Mouse (Mus musculus) kidney, postnatal 25 days (tissue): ENCODE results near the gene Trank1.
A peak's percentile ranks its signal among the peaks of the same experiment; 100 is the strongest.

Experiments used
- DNase-seq, 2 experiments: peaks; one replicate each; pipeline ENCODE4 v3.0.0; 2021; ENCODE audit warnings: mixed read lengths in 2 of 2

Trank1 gene

DNA sequence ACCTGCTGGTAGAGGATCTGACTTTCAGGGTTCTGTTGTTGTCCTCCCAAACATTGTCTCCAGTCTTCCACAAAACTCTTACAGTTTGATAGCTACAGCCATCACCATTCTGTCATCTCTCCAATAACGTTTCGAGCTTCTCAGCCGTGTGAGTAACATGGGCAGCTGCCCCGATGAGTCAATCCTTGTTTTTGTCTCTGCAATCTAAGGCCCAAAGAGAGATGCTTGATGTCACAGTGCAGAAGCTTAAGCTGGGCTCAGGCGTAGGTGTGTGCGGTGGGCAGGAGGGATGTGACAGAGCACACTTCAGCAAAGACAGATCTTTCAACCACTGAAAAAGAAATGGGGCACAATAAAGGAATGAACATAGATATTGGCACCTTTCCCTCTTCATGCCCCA lies 7.5 kb upstream of the Trank1 start:
- DNase-seq: no peak

DNA sequence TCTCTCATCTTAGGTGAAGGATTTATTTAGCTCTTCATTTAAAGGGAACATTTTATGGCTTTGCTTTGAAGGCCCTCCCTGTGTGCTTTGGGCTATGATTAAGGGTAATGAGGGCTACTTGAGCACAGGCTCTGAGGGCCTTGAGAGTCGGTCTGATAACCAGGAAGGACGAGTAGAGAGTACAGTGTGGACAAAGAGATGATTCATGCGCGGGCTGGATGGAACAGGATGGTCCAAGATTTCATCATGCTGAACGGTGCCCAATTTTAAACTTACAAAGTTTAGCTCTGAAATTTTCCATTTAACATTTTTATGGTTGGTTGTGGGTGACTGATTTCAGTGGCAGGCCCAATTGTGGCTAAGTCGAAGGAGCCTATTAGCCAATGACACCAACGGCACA lies 5.4 kb upstream of the Trank1 start:
- DNase-seq: no peak

DNA sequence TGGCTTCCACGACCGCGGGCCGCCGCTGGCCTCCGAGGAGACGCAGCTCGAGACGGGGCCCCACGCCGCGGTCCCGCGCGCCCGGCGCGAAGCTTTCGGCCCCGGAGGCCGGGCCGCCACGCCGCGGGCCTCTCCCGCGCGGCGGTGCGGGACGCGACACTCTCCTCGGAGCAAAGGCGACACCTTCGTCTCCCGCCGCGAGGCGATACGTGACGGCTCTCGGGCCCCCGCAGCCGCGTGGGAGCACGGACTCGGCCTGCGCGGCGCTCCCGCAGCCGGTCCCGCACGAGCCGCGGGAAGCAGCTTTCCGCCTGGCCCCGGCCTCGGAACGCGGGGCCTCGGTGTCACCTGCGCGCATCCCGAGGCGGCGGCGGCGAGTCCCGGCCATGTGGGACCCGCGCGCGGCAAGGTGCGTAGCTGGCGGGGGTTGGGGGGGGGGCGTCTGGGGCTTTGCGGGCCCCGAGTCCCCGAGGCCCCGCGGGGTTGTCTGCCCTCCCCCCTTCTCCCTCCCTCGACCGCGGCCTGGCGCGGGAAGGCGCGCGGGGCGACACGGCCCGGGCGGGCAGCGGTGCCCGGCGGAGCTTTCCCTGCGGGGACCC lies 403 bp downstream of the Trank1 start:
- DNase-seq: no peak

DNA sequence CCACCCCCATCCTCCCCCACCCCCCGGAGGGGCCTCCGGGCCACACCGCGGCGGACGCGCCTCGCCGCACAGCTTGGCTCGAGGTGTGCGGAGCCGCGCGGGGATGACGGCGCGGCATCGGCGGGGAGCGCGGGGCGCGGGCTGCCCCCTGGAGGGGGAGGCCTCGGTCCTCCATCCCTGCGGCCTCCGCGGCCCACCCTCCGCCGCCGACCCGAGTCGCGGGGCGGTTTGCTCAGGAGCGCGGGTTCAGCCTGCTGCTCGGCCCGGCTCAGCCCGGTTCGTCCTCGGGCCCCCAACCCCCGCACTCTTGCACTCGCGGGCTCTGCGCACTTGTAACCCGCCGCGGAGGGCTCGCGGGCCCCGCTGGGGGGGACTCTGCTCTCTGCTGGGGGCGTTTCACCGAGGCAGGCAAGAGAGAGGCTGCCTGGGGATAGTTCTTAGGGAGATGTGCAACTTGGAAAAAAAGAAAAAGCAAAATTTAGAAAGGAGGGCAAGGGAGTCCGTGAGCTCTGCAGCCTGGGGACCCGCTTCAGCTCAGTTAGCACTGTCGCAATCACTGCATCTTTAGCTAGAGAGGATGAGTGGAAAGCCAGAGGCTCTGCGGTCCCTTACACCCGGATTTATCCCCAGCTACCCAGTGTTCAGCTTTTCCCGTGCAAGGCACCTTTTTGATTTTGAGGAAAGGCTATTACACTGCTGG lies 1.1 kb downstream of the Trank1 start:
- no peak for DNase-seq

DNA sequence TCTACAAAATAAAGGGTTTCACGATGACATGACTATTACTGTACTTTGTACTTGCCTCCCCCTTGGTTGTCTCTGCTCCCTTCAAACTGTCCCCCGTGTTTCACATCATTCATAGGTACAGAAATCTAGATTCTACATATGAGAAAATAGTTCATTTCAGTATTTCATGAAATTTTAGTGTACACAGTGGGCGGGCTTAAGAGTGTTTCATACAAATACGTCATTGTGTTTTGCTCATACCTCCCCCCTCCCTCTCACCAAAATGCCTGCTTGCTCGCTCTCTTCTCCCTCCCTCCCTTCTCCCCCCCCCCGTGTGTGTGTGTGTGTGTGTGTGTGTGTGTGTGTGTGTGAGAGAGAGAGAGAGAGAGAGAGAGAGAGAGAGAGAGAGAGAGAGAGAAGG lies 1.8 kb downstream of the Trank1 start:
- DNase-seq: no peak

DNA sequence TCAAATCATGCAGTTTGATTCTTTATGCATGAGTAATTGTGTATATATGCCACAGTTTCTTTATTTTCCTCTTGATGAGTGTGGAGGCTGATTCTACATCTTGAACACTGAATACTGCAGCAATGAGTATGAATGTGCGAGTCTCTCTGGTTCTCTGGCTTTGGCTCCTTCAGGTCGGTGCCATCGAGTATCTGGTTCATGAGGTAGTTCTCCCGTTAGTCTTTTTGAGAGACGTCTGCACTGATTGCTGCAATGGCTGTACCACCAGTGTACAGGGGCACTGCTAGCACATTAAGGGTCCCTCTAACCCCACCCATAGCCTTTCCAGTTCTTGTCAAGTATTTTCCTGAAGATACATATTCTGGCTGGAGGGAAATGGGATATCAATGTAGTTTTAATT lies 2.3 kb downstream of the Trank1 start:
- DNase-seq: no peak

DNA sequence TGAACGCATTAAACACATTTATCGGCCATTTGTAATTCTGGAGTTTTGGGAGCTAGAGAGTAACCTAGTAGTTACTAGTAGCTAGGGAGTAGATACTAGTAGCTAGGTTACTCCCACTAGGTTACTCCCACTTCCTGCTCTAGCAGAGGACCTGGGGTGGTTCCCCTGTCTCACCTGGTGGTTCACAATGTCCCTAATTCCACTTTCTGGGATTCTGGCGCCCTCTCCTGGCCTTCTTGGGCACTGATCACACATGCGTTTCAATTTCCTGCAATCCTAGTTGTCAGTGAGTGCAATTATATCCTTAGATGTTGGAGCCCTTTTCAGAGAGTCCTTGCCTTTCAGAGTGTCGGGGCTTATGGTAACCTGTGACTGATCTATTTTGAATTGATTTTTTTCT lies 2.7 kb downstream of the Trank1 start:
- peak in 1 of 2 experiments; percentile 64 for DNase-seq

DNA sequence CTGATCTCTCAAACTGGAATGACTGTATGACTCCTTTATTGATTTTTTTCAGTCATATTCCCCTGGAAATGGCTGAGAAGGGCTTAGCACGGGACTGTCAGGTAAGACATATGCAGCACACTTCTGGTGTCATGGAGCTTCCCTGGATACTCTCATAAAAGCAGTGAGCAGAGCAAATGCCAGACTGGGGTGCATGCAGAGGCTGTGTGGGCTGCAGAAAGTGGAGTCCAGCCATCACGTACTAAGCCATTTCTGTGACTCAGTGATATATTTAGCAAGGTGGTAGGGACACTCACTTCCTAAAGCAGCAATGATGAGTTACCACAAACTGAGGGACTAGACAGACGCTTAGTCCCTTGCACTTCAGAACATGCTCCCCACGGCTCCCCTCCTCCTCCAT lies 9.4 kb downstream of the Trank1 start:
- no peak for DNase-seq

DNA sequence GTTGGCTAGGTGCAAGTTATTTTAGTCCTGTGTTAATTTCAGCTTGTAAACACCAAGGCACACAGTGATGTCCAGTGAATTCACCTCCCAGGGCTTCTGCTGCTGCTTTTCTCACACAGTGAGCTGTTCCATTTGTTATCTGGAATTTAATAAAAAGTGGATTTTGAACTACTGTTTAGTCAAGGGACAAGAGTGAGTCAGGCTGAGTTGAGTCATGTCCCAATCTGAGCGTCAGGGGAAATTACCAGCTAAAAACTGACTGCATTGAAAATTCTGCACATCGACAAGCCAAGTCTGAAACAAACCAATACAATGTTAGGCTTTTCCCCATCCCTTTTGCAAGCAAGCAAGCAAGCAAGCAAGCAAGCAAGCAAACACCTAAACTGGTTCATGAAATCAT lies 13.3 kb downstream of the Trank1 start:
- no peak for DNase-seq

DNA sequence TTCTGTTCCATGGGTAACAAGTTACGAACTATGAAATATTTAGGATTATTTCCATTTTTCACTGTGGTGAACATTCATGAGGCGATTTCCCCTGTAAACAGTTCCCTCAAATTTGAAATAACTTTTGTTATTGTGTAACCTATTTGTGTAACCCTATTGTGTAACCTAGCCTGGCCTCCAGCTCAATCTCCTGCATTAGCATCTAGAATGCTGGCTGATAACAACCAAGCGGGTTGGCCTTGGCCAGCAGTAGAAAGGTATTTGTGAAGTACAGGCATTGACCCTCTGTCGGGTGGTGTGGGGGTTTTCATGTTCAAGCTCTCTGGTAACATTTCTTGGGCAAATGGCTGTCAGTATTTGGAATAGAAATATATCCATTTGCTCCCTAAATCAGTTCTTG lies 18.3 kb downstream of the Trank1 start:
- DNase-seq: no peak

DNA sequence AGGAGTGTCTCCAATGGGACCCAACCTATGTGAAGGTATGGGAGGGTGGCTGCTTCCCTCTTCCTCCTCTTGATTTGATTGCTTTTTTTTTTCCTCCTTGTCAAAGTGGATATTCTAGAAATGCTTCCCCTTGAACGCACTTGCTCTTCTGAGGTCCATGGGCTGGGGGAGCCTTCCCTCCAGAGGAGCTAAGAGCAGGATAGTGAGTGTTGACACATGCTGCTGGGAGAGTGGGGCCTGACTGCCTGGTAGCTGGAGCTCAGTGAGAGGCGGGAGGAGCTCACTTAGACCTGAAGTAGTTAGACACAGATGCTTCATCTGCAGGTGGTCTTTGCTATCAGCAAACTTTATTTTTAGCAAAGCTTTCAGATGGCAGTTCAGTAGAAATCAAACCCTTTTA lies 22.3 kb downstream of the Trank1 start:
- no peak for DNase-seq

DNA sequence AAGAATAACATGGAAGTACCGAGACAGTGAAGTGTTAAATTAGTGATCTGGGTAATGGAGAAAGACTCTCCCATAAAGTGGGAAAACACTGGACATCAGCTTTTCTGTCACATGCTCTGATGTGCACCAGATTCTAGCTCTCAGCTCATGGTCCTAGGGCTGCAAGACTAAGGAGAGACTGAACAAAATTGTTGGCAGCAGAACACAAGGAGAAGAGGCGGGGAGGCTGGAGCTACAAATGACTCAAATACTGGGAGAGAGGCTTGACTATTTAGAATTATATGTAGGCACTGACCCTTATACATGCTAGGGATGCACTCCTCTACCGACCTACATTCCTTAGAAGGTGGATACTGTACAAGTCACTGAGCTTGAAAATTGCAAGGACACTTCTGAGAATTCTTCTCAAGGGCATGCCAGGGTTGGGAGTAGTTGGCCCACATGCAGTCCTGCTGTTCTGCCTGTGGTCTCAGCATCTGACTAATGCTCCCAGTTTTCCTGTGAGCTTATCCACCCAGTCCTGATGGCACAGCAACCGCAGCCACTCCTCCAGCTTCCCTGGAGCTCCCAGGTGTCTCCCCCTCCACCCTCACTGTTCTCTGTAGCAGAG lies 23.1 kb downstream of the Trank1 start:
- no peak for DNase-seq

DNA sequence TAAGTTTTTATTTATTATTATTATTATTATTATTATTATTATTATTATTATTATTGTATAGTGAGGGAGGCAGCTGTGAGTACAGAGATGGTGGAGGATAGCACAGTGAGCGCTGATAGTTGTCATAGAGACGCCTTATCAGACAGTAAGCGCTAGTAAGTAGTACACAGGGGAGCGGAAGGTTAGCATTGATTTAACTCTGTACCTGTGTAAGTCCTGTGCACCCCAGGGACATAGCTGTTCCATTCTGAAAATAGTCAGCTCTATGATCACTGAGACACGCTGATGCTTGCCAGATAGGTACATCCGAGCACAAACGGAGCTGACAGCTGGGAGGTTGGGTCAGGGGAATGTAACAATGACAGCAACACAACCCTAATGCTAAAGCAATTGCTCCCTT lies 39.7 kb downstream of the Trank1 start:
- no peak for DNase-seq

DNA sequence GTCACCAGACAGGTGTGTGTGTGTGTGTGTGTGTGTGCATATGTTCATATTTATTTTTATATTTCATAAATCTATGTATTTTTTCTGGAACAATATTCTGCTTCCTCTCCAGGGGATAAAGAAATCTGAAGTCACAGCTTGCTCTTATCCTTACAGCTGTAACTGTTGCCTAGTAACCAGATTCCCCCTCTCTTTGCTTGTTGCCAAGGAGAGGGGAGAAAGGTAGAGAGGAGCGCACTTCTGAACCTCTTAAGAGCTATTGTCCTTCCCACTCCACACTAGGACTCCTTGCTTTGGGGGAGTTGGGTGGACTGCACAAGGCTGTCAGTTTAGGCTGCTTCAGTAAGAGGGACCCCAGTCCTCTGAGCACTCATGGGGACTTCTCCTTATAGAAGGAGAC lies 40.1 kb downstream of the Trank1 start:
- no peak for DNase-seq

DNA sequence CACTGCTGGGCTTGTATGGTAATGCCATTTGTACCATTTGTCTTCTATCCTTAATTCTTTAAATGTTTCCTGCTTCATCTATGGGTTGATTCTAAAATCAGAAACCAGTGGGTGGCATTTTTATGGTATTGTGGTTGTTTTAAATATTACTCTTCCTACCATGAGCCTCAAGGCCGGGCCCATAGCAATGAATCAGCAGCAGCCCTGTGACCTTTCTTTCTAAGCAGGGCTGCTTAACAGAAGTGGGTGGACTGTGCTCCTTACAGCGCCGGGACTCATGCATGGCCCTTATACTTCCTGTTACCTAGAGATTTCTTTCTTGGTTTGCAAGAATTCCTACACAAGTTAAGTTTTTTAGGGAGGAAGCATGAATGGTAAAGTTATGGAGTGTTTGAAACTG lies 41.1 kb downstream of the Trank1 start:
- DNase-seq: no peak

DNA sequence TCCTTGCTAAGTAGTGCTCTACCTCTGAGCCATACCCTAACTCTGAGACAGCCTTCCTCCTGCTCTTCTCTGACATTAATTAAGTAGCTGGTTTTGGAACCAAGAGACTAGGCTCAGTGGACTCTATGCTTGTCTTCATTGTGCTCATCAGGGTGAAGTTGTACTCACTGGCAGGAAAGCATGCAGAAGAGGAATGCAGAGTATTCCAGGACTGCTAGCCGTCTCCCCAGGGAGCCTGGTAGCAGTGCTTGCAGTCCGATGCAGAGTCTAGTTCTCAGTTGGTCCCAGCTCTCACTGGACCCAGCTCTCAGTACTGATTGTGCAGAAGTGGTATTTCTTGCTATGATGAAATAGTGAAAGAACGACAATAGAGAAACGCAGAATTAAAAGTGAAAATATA lies 43.5 kb downstream of the Trank1 start:
- no peak for DNase-seq

DNA sequence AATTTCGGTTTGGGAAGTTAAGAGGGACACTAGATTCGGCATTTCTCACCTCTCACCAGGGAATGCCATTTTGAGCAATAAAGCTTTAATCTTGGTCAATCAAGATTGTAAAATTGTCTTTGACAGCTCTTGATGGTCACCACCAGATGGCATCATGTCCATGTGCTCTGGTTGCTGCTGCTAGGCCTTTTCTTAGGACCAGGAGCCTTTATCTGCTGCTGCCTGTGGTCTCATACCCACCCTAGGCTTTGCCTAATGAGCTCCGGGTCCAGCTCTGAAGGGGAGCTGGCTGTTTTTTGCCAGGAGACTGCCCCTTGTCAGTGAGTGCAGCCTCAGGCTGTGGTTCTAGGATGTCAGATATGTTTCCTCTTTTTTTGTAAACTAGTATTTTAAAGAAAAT lies 44.8 kb downstream of the Trank1 start:
- peak in 1 of 2 experiments; percentile 30 for DNase-seq

DNA sequence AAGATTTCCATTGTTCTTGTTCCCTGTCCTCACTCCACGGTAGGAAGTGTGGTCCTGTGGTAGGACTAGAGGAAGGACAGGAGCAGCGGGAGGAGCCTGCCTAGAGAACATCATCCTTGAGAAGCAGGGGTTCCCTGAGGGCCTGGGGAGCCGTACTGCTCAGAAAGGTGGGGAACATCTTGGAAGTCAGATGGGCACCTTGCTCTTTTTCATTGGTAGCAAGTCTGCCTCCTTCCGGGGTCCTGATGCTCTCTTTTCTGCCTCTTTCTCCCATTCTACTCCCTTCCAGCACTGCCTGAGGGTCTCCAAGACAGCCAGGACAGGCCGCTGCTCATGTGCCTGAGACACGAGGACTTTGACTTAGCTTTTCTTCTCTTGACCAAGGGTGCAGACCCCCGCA lies 52.1 kb downstream of the Trank1 start:
- no peak for DNase-seq

DNA sequence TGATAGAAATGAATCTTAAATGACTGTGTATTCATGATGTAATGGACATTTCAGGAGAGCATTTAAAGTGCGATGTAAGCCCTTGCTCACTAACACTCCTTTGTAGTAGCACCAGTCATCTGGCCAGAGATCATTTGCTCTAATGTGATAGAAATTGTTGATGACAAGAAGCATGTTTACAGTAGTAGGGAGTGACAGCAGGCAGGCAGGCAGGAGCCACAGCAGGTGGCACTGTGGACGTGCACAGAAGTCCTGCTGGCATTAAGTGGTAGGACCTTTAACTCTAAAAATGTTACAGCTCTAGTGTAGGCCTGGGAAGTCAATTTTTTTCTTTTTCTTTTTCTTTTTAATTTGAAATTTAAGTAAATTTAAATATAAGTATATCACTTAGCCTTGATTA lies 56.2 kb downstream of the Trank1 start:
- DNase-seq: no peak

DNA sequence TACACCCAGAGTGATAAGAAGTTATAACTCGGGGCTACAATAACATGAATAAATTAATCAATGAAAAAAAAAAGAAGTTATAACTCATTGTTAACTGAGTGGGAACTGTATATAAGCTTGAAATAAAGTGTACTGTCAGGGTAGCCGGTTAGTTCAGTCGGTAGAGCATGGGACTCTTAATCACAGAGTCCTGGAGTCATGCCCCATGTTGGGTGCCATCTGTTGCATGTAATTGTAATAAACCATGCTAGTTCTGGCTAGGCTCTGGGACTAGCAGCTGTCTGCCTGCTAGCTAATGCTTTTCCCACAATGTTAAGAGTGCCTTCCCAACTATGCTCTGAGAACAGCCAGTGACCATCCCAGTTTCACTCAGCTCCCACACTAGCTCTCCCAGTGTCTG lies 60.5 kb downstream of the Trank1 start:
- DNase-seq: no peak

DNA sequence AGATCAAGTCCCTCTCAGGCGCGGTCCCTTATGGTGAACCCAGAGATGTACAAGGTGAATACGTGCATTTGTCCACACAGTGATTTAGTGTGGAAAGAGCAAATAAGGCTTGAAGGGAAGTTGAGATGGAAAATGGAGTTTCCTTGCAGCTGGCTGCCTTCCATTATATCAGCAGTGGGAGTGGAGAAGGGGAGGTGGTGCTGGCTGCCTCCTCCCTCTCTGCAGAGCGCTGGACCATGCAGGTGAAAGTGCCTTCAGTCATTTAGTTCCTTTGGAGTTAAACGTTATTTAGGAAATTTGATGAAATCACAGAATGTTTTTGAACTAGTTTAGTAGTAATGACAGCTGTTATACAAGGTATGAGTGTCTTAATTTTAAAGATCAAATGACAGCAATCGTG lies 66.3 kb downstream of the Trank1 start:
- DNase-seq: peak in 1 of 2 experiments; percentile 9

DNA sequence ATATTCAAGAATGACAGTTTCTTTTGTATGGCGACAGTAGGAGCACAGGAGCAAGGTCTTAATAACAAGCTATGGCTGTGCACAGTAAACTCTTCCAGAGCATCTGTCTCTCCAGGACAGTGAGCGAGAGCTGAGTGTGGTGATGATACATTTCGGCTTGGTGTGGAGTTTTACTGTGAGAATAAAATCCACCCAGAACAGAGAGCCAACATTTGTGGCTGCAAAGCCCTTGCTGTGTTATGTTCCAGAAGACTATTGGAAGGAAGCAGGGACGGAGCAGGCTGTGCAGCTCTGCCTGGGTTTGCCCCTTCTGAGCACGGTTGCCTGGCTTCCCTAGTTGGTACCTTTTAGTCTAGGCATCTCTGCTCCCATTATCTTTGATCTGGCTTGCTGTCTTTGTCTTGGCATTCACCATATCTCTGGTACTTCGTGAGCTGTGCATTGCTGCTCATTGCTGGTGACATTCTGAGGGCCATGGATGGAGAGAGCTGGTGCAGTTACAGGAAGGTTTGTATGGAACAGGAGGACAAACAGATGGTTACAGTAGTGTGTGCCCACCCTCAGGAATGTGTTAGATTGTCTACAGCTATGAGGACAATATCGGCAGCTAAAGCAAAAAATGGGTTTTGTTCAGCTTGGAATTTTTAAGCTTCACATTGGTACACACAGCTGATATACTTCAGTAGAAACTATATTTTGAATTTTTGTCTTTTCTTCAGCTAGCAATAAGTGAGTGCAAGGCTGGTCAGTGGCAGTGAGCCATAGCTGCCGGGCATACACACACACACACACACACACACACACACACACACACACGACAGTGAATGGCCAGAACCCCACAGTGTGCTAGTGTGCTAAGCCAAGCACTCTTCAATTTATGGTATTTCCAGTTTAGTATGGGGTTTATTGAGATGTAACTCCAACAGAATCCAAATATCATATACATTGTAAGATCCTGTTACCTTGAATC lies 69.8 kb downstream of the Trank1 start:
- DNase-seq: no peak

DNA sequence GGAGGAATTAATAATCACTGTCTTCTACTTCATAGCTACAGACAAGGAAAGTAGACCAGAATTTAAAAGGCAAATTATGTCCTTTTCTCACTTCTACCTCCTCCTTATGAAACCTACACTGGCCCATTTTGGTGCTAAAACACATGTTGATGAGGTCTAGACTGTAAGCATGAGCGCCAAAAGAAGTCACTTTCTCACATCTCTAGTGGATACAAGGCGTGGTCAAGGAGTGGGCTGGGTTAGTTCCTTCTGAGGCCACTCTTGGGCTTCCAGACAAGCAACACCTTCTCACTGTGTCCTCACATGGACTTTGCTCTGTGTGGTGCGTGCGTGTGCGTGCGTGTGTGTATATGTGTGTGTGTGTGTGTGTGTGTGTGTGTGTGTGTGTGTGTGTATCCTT lies 70.9 kb downstream of the Trank1 start:
- DNase-seq: no peak

DNA sequence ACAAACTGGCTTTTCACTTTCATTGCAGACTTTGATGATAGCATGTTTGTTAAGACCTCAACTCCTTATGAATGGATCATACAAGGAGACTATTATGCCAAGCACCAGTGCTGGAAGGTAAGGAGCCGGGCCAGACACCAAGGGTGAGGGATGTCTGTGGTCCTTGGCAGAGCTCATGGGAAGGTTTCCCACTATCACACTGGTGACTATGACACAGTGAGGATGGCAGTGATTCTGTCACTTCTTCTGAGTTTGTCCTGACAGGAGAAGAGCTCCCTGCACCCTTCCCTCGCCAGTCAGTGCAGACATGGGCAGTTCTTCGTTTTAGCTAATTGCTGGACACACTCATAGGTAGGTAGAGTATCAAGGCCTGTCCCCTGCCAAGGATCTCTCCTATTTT lies 71.5 kb downstream of the Trank1 start:
- DNase-seq: no peak
